Mouse (Mus musculus): Measurements from ENCODE around the gene Ppp1r12c.

GRCm38 (mm10) chr7:4493991-4494390, 7.5 kb downstream of the Ppp1r12c start:
- TF ChIP-seq POLR2A (IDR thresholded peaks at IDR 0.05; ENCODE audit: borderline replicate concordance, extremely low read depth, insufficient read depth, insufficient read length, poor library complexity, severe bottlenecking) (no peak), CTCF (IDR thresholded peaks at IDR 0.05; ENCODE audit: borderline replicate concordance, extremely low read depth, insufficient read depth, insufficient read length) (no peak)

Measured in brain, embryonic 14.5 days (tissue).